Mouse (Mus musculus): ENCODE measurements around the gene Ctc1. TPM values are rescaled to one million over a fixed set of nuclear protein-coding genes. Genes with fewer than 3 reads are reported as not detected.

The Ctc1 gene
- total and polyA plus RNA-seq, 2 experiments from 2014 or later, result 46.8 to 67.7 TPM

GRCm38 (mm10) chr11:68974059-68974450 lies 41.7 kb upstream of the Ctc1 start:
- DNase-seq (ENCODE audit: low spot score), result no peak
- 25% methylated on average over 6 of the region's 6 CpGs for WGBS

GRCm38 (mm10) chr11:68975085-68975484 lies 40.6 kb upstream of the Ctc1 start, which contains the start of gene Rangrf:
Gene Rangrf, minus strand, starts transcription at chr11:68975185.
- no peak for TF ChIP-seq CTCF (IDR thresholded peaks at IDR 0.05)
- Histone ChIP-seq H3K9ac (replicated peaks; ENCODE audit: low read length, poor library complexity, severe bottlenecking) (no peak within 1 kb of the TSS), H3K4me2 (ENCODE audit: low read depth, low read length, poor library complexity, severe bottlenecking) (peak within 1 kb of the TSS; percentile 63), H3K9me3 (ENCODE audit: low read length) (no peaks in the 10 kb centered on the region), H3K36me3 (ENCODE audit: insufficient read depth, low read length) (no peaks in the 10 kb centered on the region), H3K27ac (ENCODE audit: low read depth, low read length) (no peak within 1 kb of the TSS), H3K4me3 (ENCODE audit: low read depth, low read length) (peak within 1 kb of the TSS; percentile 38; the same call in 1 of the 2 replicates), H3K27me3 (ENCODE audit: insufficient read depth, low read length) (peaks cover 4% of the 10 kb centered on the region; the same call in 1 of the 2 replicates), H3K4me1 (ENCODE audit: insufficient read depth, low read length) (no peaks in the 10 kb centered on the region)
- no peak for DNase-seq (ENCODE audit: low spot score)
- 77% methylated on average over 7 of the region's 7 CpGs for WGBS
- no peak for ATAC-seq (ENCODE audit: low FRiP score)

More at GRCm38 (mm10) chr11:68974059-68974450, 41.7 kb upstream of the Ctc1 start:
- no peak for ATAC-seq (ENCODE audit: low FRiP score)
- Histone ChIP-seq H3K4me3 (ENCODE audit: low read depth, low read length) (peak overlapping the region; percentile 38), H3K27me3 (ENCODE audit: insufficient read depth, low read length) (peaks cover 4% of the 10 kb centered on the region; the same call in 1 of the 2 replicates), H3K4me1 (ENCODE audit: insufficient read depth, low read length) (no peaks in the 10 kb centered on the region), H3K27ac (ENCODE audit: low read depth, low read length) (no peak overlapping the region), H3K36me3 (ENCODE audit: insufficient read depth, low read length) (no peaks in the 10 kb centered on the region), H3K4me2 (ENCODE audit: low read depth, low read length, poor library complexity, severe bottlenecking) (peak overlapping the region; percentile 63), H3K9ac (replicated peaks; ENCODE audit: low read length, poor library complexity, severe bottlenecking) (0 out of 2 replicates have a peak overlapping the region, but pooled peaks have one; percentile 24), H3K9me3 (ENCODE audit: low read length) (no peaks in the 10 kb centered on the region)
- no peak for TF ChIP-seq CTCF (IDR thresholded peaks at IDR 0.05)

- no peak for DNase-seq (ENCODE audit: low spot score)
- Histone ChIP-seq H3K27ac (ENCODE audit: low read depth, low read length) (no peak overlapping the region), H3K27me3 (ENCODE audit: insufficient read depth, low read length) (peaks cover 4% of the 10 kb centered on the region; the same call in 1 of the 2 replicates), H3K9ac (replicated peaks; ENCODE audit: low read length, poor library complexity, severe bottlenecking) (no peak overlapping the region), H3K9me3 (ENCODE audit: low read length) (no peaks in the 10 kb centered on the region), H3K36me3 (ENCODE audit: insufficient read depth, low read length) (no peaks in the 10 kb centered on the region), H3K4me2 (ENCODE audit: low read depth, low read length, poor library complexity, severe bottlenecking) (no peak overlapping the region), H3K4me1 (ENCODE audit: insufficient read depth, low read length) (no peaks in the 10 kb centered on the region), H3K4me3 (ENCODE audit: low read depth, low read length) (no peak overlapping the region)
- no peak for TF ChIP-seq CTCF (IDR thresholded peaks at IDR 0.05)
- ATAC-seq (ENCODE audit: low FRiP score), result no peak
- 87% methylated on average over 1 of the region's 1 CpGs for WGBS
These were observed 40.1 kb upstream of the Ctc1 start for GRCm38 (mm10) chr11:68975601-68976000.

GRCm38 (mm10) chr11:68979320-68979733 lies 36.4 kb upstream of the Ctc1 start:
- Histone ChIP-seq H3K4me3 (ENCODE audit: low read depth, low read length) (no peak overlapping the region), H3K4me2 (ENCODE audit: low read depth, low read length, poor library complexity, severe bottlenecking) (no peak overlapping the region), H3K9me3 (ENCODE audit: low read length) (no peaks in the 10 kb centered on the region), H3K9ac (replicated peaks; ENCODE audit: low read length, poor library complexity, severe bottlenecking) (no peak overlapping the region), H3K27ac (ENCODE audit: low read depth, low read length) (no peak overlapping the region), H3K4me1 (ENCODE audit: insufficient read depth, low read length) (no peaks in the 10 kb centered on the region), H3K27me3 (ENCODE audit: insufficient read depth, low read length) (peaks cover 4% of the 10 kb centered on the region; the same call in 1 of the 2 replicates), H3K36me3 (ENCODE audit: insufficient read depth, low read length) (no peaks in the 10 kb centered on the region)
- 53% methylated on average over 5 of the region's 5 CpGs for WGBS
- no peak for DNase-seq (ENCODE audit: low spot score)
- no peak for TF ChIP-seq CTCF (IDR thresholded peaks at IDR 0.05)
- no peak for ATAC-seq (ENCODE audit: low FRiP score)

DNA sequence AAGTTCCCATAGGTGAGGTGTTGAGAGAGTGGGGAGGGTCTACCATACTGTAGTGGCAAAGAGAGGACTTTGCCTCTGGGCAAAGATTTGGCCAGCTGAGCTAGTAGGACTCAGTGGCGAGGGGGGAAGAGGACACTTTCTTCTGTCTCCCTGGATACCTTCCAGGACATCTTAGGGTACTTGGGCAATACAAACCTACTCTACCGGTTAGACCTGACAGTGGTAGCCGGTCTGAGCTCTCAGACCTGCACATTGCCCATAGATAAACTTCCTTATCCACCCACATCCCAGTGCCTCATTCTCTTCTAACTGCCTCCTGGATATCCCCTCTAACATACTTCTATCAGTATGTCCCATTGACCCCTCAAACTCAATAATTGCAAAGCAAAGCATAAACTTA lies 34.8 kb upstream of the Ctc1 start:
- Histone ChIP-seq H3K9ac (replicated peaks; ENCODE audit: low read length, poor library complexity, severe bottlenecking) (no peak overlapping the region), H3K4me2 (ENCODE audit: low read depth, low read length, poor library complexity, severe bottlenecking) (no peak overlapping the region), H3K4me1 (ENCODE audit: insufficient read depth, low read length) (no peaks in the 10 kb centered on the region), H3K36me3 (ENCODE audit: insufficient read depth, low read length) (no peaks in the 10 kb centered on the region; the same call in 1 of the 2 replicates), H3K27ac (ENCODE audit: low read depth, low read length) (no peak overlapping the region), H3K27me3 (ENCODE audit: insufficient read depth, low read length) (no peaks in the 10 kb centered on the region), H3K9me3 (ENCODE audit: low read length) (no peaks in the 10 kb centered on the region), H3K4me3 (ENCODE audit: low read depth, low read length) (no peak overlapping the region)
- 73% methylated on average over 3 of the region's 3 CpGs for WGBS
- no peak for DNase-seq (ENCODE audit: low spot score)
- TF ChIP-seq CTCF (IDR thresholded peaks at IDR 0.05), result no peak
- ATAC-seq (ENCODE audit: low FRiP score), result no peak

- Histone ChIP-seq H3K4me3 (ENCODE audit: low read depth, low read length) (no peak overlapping the region), H3K4me2 (ENCODE audit: low read depth, low read length, poor library complexity, severe bottlenecking) (no peak overlapping the region), H3K27ac (ENCODE audit: low read depth, low read length) (no peak overlapping the region), H3K9me3 (ENCODE audit: low read length) (no peaks in the 10 kb centered on the region), H3K9ac (replicated peaks; ENCODE audit: low read length, poor library complexity, severe bottlenecking) (no peak overlapping the region), H3K4me1 (ENCODE audit: insufficient read depth, low read length) (no peaks in the 10 kb centered on the region), H3K27me3 (ENCODE audit: insufficient read depth, low read length) (no peaks in the 10 kb centered on the region), H3K36me3 (ENCODE audit: insufficient read depth, low read length) (peaks cover 7% of the 10 kb centered on the region)
- peak; percentile 47; the same call in 1 of the 2 replicates for ATAC-seq (ENCODE audit: low FRiP score)
- peak; percentile 95 for TF ChIP-seq CTCF (IDR thresholded peaks at IDR 0.05)
- DNase-seq (ENCODE audit: low spot score), result peak; percentile 83
- WGBS, result 30% methylated on average over 4 of the region's 4 CpGs
These were observed 32.9 kb upstream of the Ctc1 start for GRCm38 (mm10) chr11:68982639-68983369.

All from midbrain, postnatal 0 days (tissue).